Mouse (Mus musculus) megakaryocyte, embryonic 14.5 days (primary cell): ENCODE measurements around the gene Enpp6. TPM values are rescaled to one million over a fixed set of nuclear protein-coding genes. Genes with fewer than 3 reads are reported as not detected.
"Not testable (repeated sequence)": the region's sequence is repeated elsewhere in the genome, so short reads cannot be mapped to it uniquely, and the experiment has no call there.

Experiments
- H3K27me3 ChIP-seq: replicated peaks from 2 replicates; pipeline ENCODE3; 2012; ENCODE audit warnings: inconsistent platforms
- H3K36me3 ChIP-seq: replicated peaks from 2 replicates; pipeline ENCODE3; 2012; ENCODE audit warnings: low read length, inconsistent platforms, mixed read lengths
- H3K4me1 ChIP-seq: 2 replicates; pipeline ENCODE4 v1.6.1; 2012; ENCODE audit warnings: inconsistent platforms
- H3K4me3 ChIP-seq: replicated peaks from 2 replicates; pipeline ENCODE3; 2012; ENCODE audit warnings: moderate library complexity, mild to moderate bottlenecking, inconsistent platforms
- H3K9me3 ChIP-seq: 2 replicates; pipeline ENCODE4 v1.6.1; 2012; ENCODE audit warnings: inconsistent platforms
- FLI1 ChIP-seq: IDR thresholded peaks from 2 replicates; pipeline ENCODE4 v1.6.1; 2012; ENCODE audit warnings: low read length, inconsistent platforms, mixed read lengths
- GATA1 ChIP-seq: IDR thresholded peaks from 3 replicates; pipeline ENCODE4 v1.6.1; 2012; ENCODE audit warnings: mixed read lengths, low read length, inconsistent platforms, borderline replicate concordance
- polyA plus RNA-seq: library from polyadenylated mRNA; stranded (reverse); fragments of >175 nt; gene quantifications from 2 replicates; pipeline ENCODE4 v1.2.3, GENCODE M21; 2012; ENCODE audit warnings: low replicate concordance; ENCODE audit not compliant: insufficient read depth

The Enpp6 gene
- polyA plus RNA-seq, 1 experiment: 1.1 TPM

- TF ChIP-seq GATA1: no peak
- no peak for TF ChIP-seq FLI1
- H3K36me3 ChIP-seq: no peaks in the 10 kb centered on the region
- no peaks in the 10 kb centered on the region for H3K27me3 ChIP-seq
- H3K9me3 ChIP-seq: peaks cover 4% of the 10 kb centered on the region; the same call in 1 of the 2 replicates
- no peak overlapping the region for H3K4me3 ChIP-seq
- H3K4me1 ChIP-seq: no peaks in the 10 kb centered on the region
Measured at GRCm38 (mm10) chr8:47028474-47028873, 41.8 kb downstream of the Enpp6 start.

- H3K4me3 ChIP-seq: no peak overlapping the region
- no peaks in the 10 kb centered on the region for H3K36me3 ChIP-seq
- TF ChIP-seq GATA1: no peak
- no peak for TF ChIP-seq FLI1
- H3K9me3 ChIP-seq: peaks cover 4% of the 10 kb centered on the region; the same call in 1 of the 2 replicates
- H3K4me1 ChIP-seq: no peaks in the 10 kb centered on the region
- no peaks in the 10 kb centered on the region for H3K27me3 ChIP-seq
Measured at GRCm38 (mm10) chr8:47030321-47030720, 43.6 kb downstream of the Enpp6 start.

DNA sequence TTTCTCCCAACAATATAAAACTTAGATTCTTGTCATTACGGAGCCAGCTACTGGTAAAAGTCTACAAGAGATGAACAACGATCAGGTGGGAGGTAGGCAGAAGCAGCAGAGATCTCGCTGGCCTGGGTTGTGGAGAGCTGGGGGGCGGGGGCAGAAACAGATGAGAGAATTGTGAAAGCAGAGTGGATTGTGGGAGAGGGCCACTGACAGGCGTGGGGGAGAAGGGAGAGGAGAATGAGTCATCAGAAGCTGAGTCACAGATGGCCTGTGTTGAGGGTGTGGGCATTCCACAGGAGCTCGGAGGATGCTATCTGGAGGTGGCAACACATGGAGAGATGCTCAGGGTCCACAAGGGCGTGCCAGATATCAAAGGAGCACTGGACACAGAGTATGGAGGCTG lies 45.4 kb downstream of the Enpp6 start:
- no peak overlapping the region for H3K4me3 ChIP-seq
- no peaks in the 10 kb centered on the region for H3K27me3 ChIP-seq
- no peaks in the 10 kb centered on the region for H3K36me3 ChIP-seq
- H3K9me3 ChIP-seq: peaks cover 4% of the 10 kb centered on the region; the same call in 1 of the 2 replicates
- H3K4me1 ChIP-seq: no peaks in the 10 kb centered on the region
- TF ChIP-seq GATA1 (no peak), FLI1 (no peak)

GRCm38 (mm10) chr8:47033976-47034375 lies 47.3 kb downstream of the Enpp6 start:
- Histone ChIP-seq H3K9me3 (peaks cover 4% of the 10 kb centered on the region; the same call in 1 of the 2 replicates), H3K36me3 (no peaks in the 10 kb centered on the region), H3K4me3 (no peak overlapping the region), H3K4me1 (no peaks in the 10 kb centered on the region), H3K27me3 (no peaks in the 10 kb centered on the region)
- TF ChIP-seq GATA1: no peak
- no peak for TF ChIP-seq FLI1

DNA sequence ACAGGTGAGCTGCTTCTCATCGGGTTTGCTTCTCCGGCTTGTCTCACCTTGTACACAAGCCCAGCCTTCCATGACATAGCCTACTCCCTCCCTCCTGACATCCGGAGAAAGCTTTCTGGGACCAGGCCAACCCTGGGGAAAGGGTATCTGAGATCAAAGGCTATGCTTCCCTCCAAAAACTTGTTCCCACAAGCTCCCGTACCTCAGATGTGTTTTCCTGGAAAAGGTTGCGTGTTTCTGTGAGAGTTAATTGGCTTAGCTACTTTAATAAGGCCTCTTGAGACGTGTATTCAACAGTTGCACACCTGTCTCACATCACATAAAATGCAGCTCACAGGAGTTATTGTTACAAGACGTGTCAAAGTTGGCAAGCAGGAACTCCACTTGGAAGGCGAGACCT lies 49.8 kb downstream of the Enpp6 start:
- H3K4me1 ChIP-seq: no peaks in the 10 kb centered on the region
- H3K36me3 ChIP-seq: no peaks in the 10 kb centered on the region
- no peaks in the 10 kb centered on the region for H3K27me3 ChIP-seq
- no peak for TF ChIP-seq GATA1
- TF ChIP-seq FLI1: no peak
- peaks cover 6% of the 10 kb centered on the region; the same call in 1 of the 2 replicates for H3K9me3 ChIP-seq
- H3K4me3 ChIP-seq: no peak overlapping the region

DNA sequence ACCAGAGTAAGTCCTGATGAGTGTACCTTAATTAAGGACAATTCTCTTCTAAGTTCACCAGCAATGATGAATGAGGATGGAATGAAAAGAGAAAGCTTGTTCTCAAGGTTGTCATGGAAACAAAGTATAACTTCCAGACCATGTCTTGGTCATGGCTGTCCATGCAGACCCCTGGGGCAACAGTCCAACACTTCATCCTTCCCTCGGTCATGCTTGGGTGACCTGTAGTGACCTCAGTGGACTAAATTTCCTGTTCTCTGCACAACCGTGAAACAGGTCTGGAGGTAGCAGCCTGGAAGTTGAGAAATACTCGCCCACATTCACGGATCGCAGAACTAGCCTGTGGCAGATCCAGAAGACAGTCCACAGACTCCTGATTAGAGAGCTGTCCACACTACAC lies 50.7 kb downstream of the Enpp6 start:
- Histone ChIP-seq H3K4me1 (no peaks in the 10 kb centered on the region), H3K27me3 (no peaks in the 10 kb centered on the region)
- TF ChIP-seq FLI1 (no peak), GATA1 (no peak)

GRCm38 (mm10) chr8:47040215-47040614 lies 53.5 kb downstream of the Enpp6 start:
- H3K4me3 ChIP-seq, H3K9me3 ChIP-seq, H3K27me3 ChIP-seq, H3K4me1 ChIP-seq, H3K36me3 ChIP-seq: not testable (repeated sequence)

More for the DNA sequence above, 50.7 kb downstream of the Enpp6 start:
- H3K4me3 ChIP-seq: no peak overlapping the region
- peaks cover 6% of the 10 kb centered on the region; the same call in 1 of the 2 replicates for H3K9me3 ChIP-seq
- no peaks in the 10 kb centered on the region for H3K36me3 ChIP-seq

- H3K4me3 ChIP-seq: no peak overlapping the region
- no peaks in the 10 kb centered on the region for H3K4me1 ChIP-seq
- no peaks in the 10 kb centered on the region for H3K27me3 ChIP-seq
- H3K36me3 ChIP-seq: no peaks in the 10 kb centered on the region
- no peaks in the 10 kb centered on the region for H3K9me3 ChIP-seq
- TF ChIP-seq GATA1 (no peak), FLI1 (no peak)
Measured at GRCm38 (mm10) chr8:47046340-47046739, 59.7 kb downstream of the Enpp6 start.

GRCm38 (mm10) chr8:47047146-47047545 lies 60.5 kb downstream of the Enpp6 start:
- no peak overlapping the region for H3K4me3 ChIP-seq
- H3K4me1 ChIP-seq: no peaks in the 10 kb centered on the region
- H3K27me3 ChIP-seq: no peaks in the 10 kb centered on the region

DNA sequence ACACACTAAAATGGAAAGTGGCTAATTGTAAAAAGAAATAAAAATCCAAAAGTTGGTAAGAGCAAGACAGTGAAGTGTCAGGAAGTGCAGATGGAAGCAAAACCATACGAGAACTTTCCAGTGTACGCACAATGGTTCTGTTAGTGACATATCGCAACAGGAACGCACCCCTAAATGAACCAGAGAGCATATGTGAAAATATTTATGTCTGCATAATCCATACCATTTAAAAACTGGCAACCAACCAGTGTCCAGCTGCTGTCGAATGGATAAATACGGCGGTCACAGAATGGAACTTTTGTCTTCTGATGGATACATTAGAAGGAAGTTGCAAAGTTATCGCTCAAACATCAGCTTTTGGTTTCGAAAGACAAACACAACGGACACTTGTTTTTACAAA lies 61.9 kb downstream of the Enpp6 start:
- no peaks in the 10 kb centered on the region for H3K36me3 ChIP-seq

More at GRCm38 (mm10) chr8:47047146-47047545, 60.5 kb downstream of the Enpp6 start:
- no peak for TF ChIP-seq FLI1
- no peak for TF ChIP-seq GATA1
- no peaks in the 10 kb centered on the region for H3K36me3 ChIP-seq
- H3K9me3 ChIP-seq: no peaks in the 10 kb centered on the region

GRCm38 (mm10) chr8:47052643-47053042 lies 66.0 kb downstream of the Enpp6 start:
- H3K27me3 ChIP-seq: no peaks in the 10 kb centered on the region
- H3K4me1 ChIP-seq: no peaks in the 10 kb centered on the region
- no peaks in the 10 kb centered on the region for H3K36me3 ChIP-seq
- no peak for TF ChIP-seq FLI1
- no peak for TF ChIP-seq GATA1
- no peaks in the 10 kb centered on the region for H3K9me3 ChIP-seq
- H3K4me3 ChIP-seq: no peak overlapping the region

More for the DNA sequence above, 61.9 kb downstream of the Enpp6 start:
- Histone ChIP-seq H3K4me1 (no peaks in the 10 kb centered on the region), H3K27me3 (no peaks in the 10 kb centered on the region), H3K9me3 (no peaks in the 10 kb centered on the region), H3K4me3 (no peak overlapping the region)
- no peak for TF ChIP-seq GATA1
- TF ChIP-seq FLI1: no peak
